In the genomic region with DNA sequence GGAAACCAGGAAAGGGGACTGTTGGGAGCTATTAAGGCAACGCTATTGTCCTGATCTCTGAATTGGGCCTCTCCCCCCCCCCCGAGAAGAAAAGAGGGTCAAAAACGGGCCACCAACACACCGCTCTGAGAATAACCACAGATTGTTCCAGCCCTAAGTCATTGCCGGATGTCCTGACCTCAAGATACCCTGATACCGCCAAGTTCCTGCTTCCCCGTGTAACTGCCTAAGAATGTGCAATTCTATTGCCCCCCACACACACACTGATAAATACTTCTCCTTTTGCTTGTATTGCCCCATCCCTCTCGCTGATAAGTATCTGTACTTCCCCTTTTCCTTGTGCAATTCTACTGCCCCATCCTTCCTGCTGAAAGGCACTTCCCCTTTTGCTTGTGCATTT, we compare ENCODE assay signal across 42 mouse cellular contexts. TPM values are rescaled to one million over a fixed set of nuclear protein-coding genes. Genes with fewer than 3 reads are reported as not detected.
"Had no signal": no experiment of that assay in that cellular context is flagged by ENCODE, and none has a peak within 500 bp of the region (broad histone marks: within the 10 kb centered on the region; RNA-seq: fewer than 3 reads in every experiment).

No protein-coding gene starts in this region.

RNA-seq across cellular contexts. Expression of a gene that starts 17.9 kb away (rescaled TPM):
- total RNA-seq: heart, postnatal 10 days; heart, postnatal 14 days; heart, postnatal 25 days; heart, postnatal 36 days; heart, postnatal 4 days; hematopoietic stem cell, adult 5-6 weeks; hindbrain, postnatal 0 days; layer of hippocampus, adult 18-20 months; layer of hippocampus, adult 2 months; layer of hippocampus, adult 8-10 months; layer of hippocampus, postnatal 10 days; layer of hippocampus, postnatal 14 days; layer of hippocampus, postnatal 25 days; layer of hippocampus, postnatal 36 days; left cerebral cortex, adult 18-20 months; left cerebral cortex, adult 2 months; left cerebral cortex, adult 8-10 months had no signal
- polyA plus RNA-seq: heart, embryonic 11.5 days; heart, embryonic 12.5 days; heart, embryonic 13.5 days; heart, embryonic 14.5 days; heart, embryonic 15.5 days; heart, embryonic 16.5 days; heart, postnatal 0 days; hindbrain, embryonic 10.5 days; hindbrain, embryonic 11.5 days; hindbrain, embryonic 12.5 days; hindbrain, embryonic 13.5 days; hindbrain, embryonic 14.5 days; hindbrain, embryonic 15.5 days; hindbrain, embryonic 16.5 days; hindbrain, postnatal 0 days; inflammation-experienced regulatory T-cells, adult 6 months; intestine, embryonic 14.5 days; intestine, embryonic 15.5 days; intestine, embryonic 16.5 days; intestine, postnatal 0 days; kidney, adult 2 months; kidney, embryonic 14.5 days; kidney, embryonic 15.5 days; kidney, embryonic 16.5 days; kidney, postnatal 0 days; large intestine, adult 2 months had no signal
